Mouse (Mus musculus) C2C12 (cell line): ENCODE results near the gene Fam13a. TPM values are rescaled to one million over a fixed set of nuclear protein-coding genes. Genes with fewer than 3 reads are reported as not detected.

ENCODE experiments used
- H3K27me3 ChIP-seq: one replicate; pipeline ENCODE4 v1.6.1; 2011; ENCODE audit not compliant: control insufficient read depth, insufficient read depth, insufficient read length
- H3K36me3 ChIP-seq: one replicate; pipeline ENCODE4 v1.6.1; 2011; ENCODE audit not compliant: control insufficient read depth, insufficient read depth
- H3K4me3 ChIP-seq: one replicate; pipeline ENCODE4 v1.5.1; 2011; ENCODE audit warnings: mild to moderate bottlenecking, control low read depth; ENCODE audit not compliant: poor library complexity, insufficient read depth, severe bottlenecking
- H3K79me2 ChIP-seq: one replicate; pipeline ENCODE4 v1.6.1; 2011; ENCODE audit not compliant: control insufficient read depth, insufficient read depth
- H3K79me3 ChIP-seq: one replicate; pipeline ENCODE4 v1.6.1; 2011; ENCODE audit warnings: low read depth, control low read depth
- H3ac ChIP-seq: one replicate; pipeline ENCODE3; 2011; ENCODE audit warnings: low read depth; ENCODE audit not compliant: control insufficient read depth, insufficient read length
- CEBPB ChIP-seq: IDR thresholded peaks from one replicate; pipeline ENCODE4 v1.6.1; 2011; ENCODE audit warnings: low read depth, mild to moderate bottlenecking, control low read depth, moderate library complexity
- CTCF ChIP-seq: IDR thresholded peaks from one replicate; pipeline ENCODE4 v1.5.1; 2011; ENCODE audit not compliant: control insufficient read depth, insufficient read depth, insufficient read length
- FOSL1 ChIP-seq: IDR thresholded peaks from one replicate; pipeline ENCODE4 v1.8.0; 2011; ENCODE audit warnings: mild to moderate bottlenecking, low read length; ENCODE audit not compliant: poor library complexity, insufficient read depth, severe bottlenecking
- MAX ChIP-seq: IDR thresholded peaks from one replicate; pipeline ENCODE4 v1.6.1; 2011; ENCODE audit warnings: mild to moderate bottlenecking, control low read depth
- MYOD1 ChIP-seq: IDR thresholded peaks from one replicate; pipeline ENCODE4 v1.6.1; 2011; ENCODE audit warnings: low read depth; ENCODE audit not compliant: control insufficient read depth, insufficient read length
- MYOG ChIP-seq: IDR thresholded peaks from one replicate; pipeline ENCODE4 v1.6.1; 2011; ENCODE audit not compliant: control insufficient read depth, insufficient read length; ENCODE audit errors: extremely low read depth
- USF1 ChIP-seq: IDR thresholded peaks from one replicate; pipeline ENCODE4 v1.6.1; 2011; ENCODE audit warnings: low read depth, mild to moderate bottlenecking, control low read depth, moderate library complexity
- polyA plus RNA-seq: library from polyadenylated mRNA; unstranded; fragments of >200 nt; fragmentation: generic; extraction: Trizol; gene quantifications from one replicate; pipeline ENCODE4 v1.2.1, GENCODE M21; 2012; ENCODE audit warnings: missing spikeins

The Fam13a gene
- polyA plus RNA-seq, 1 experiment = 0.12 TPM

DNA sequence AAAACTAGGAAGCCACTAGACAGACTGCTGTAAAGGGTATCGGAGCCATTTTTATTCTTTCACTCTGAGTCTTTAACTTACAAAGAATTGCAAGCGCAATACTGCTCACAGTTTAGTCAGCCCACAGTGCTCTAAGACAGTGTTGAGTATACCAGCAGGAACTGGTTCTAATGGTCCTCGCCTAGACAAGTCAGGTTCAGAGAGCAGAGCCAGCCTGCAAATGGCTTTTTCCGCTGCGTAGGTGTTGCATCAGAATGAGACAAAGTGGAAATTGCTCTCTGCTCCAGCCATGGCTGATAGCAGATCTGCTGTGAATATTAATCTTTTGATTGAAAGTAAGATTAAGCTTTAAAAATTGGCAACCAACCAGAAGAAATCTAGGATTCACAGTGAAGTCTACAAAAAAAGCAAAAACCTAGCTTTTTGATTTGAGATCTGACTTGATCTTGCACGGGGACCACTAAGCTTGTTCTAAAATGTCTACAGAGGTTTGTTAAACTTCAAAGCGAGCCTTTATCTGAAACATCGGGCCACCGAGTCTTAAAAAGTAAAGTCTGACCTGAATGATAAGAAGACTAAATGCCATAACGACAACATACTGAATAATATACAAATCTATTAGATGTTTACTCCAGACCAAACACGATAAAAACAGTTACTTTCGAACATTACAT is 91.7 kb downstream of the Fam13a start:
- TF ChIP-seq MYOD1 = no peak
- no peak for TF ChIP-seq MYOG
- TF ChIP-seq MAX = no peak
- no peak for TF ChIP-seq FOSL1
- TF ChIP-seq CTCF = no peak
- no peak for TF ChIP-seq CEBPB
- TF ChIP-seq USF1 = no peak
- no peak overlapping the region for H3K4me3 ChIP-seq
- H3ac ChIP-seq = no peak overlapping the region
- no peaks in the 10 kb centered on the region for H3K79me2 ChIP-seq
- no peaks in the 10 kb centered on the region for H3K27me3 ChIP-seq
- no peaks in the 10 kb centered on the region for H3K36me3 ChIP-seq
- no peaks in the 10 kb centered on the region for H3K79me3 ChIP-seq

DNA sequence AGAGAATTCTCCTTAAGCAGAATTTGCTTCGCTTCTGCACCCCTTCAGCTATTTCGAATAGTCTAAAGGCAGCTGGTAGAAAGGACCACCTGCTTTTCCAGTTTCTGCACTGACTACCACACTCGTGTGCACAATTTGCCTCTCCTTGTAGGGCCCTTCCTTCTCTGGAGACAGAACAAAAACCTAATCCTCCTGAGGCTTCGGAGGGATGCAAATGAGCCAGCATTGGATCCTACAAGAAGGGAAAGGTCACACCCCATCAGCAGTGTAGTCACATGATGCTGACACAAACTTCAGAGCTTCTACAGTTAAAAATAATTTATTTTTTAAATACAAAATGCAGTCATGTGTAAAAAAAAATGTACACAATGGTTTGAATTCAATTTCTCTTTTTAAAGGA is 93.2 kb downstream of the Fam13a start:
- TF ChIP-seq CEBPB (no peak), MYOG (no peak), MYOD1 (no peak), FOSL1 (no peak)
- Histone ChIP-seq H3K79me2 (no peaks in the 10 kb centered on the region), H3ac (no peak overlapping the region), H3K36me3 (no peaks in the 10 kb centered on the region), H3K79me3 (no peaks in the 10 kb centered on the region), H3K4me3 (no peak overlapping the region), H3K27me3 (no peaks in the 10 kb centered on the region)

DNA sequence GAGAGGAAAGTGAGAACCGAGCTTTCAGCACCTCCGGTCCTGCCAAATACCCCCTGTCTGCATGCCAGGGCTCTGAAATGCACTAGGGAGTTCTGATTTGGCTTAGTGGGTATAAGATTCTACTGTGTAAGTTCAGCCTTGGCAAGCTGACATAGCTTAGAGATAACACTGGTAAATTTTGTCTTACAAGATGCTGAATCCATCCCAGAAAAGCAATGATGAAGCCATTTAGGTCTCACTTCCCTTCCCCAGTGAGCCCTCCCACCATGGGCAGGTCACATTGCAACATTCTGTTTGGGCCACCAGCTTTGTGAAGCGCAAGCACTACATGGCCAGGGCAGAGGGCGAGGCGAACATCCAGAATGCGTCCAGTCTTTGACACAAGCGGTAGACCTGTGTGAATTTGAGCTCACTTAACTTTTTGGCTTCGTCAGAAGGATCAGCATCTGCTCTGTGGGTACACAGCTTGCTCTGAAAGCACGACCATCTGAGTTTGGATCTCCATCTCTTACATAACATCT is 94.4 kb downstream of the Fam13a start:
- Histone ChIP-seq H3K79me3 (no peaks in the 10 kb centered on the region), H3ac (no peak overlapping the region), H3K36me3 (no peaks in the 10 kb centered on the region), H3K79me2 (no peaks in the 10 kb centered on the region), H3K4me3 (no peak overlapping the region), H3K27me3 (no peaks in the 10 kb centered on the region)
- no peak for TF ChIP-seq CTCF
- TF ChIP-seq USF1 = no peak
- TF ChIP-seq FOSL1 = no peak
- no peak for TF ChIP-seq MAX
- no peak for TF ChIP-seq MYOD1

DNA sequence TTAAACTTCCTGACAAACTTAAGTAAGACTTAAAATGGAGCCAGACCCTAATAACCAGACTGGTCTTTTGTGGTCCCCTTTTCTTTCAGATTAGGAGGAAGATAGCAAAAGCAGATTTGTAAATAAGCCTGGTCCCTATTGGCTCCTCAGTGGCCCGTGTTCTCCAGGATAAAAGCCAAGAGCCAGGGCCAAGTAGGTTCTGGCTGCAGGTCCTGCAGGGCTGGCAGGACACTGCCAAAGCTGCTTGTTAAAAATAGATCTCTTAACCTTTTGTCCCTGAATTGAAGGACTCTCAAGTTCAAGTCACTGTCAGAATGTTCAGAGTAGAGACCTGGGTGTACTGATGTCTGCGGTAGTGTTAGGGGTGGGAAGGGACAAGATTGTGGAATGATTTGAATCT is 96.5 kb downstream of the Fam13a start:
- H3K79me3 ChIP-seq = no peaks in the 10 kb centered on the region
- H3K79me2 ChIP-seq = no peaks in the 10 kb centered on the region
- H3K36me3 ChIP-seq = no peaks in the 10 kb centered on the region
- H3K27me3 ChIP-seq = no peaks in the 10 kb centered on the region
- no peak overlapping the region for H3K4me3 ChIP-seq
- H3ac ChIP-seq = no peak overlapping the region
- TF ChIP-seq FOSL1 = no peak
- TF ChIP-seq MYOG = no peak
- no peak for TF ChIP-seq CTCF
- TF ChIP-seq MAX = no peak
- TF ChIP-seq MYOD1 = no peak
- TF ChIP-seq CEBPB = no peak
- TF ChIP-seq USF1 = no peak

DNA sequence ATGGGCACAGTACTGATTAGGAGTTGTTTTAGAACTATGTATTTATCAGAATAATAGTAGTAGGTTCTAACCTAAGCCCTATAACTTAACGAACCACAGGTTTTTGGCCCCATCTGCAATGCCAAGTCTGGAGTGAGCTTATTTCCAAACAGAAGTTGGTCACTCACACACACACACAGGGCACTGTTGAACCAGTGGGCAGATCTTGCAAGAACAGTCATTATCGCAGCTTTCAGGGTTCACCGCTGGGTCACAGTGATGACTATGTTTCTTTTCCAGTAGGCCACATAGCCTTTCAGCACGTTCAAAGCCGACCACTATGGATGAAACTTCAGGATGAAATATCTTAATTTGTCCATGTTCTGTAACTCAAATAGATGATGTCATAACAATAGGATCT is 101.8 kb downstream of the Fam13a start:
- H3K79me3 ChIP-seq = no peaks in the 10 kb centered on the region
- TF ChIP-seq MYOD1 (no peak), FOSL1 (no peak), CEBPB (no peak), MYOG (no peak), MAX (no peak), USF1 (no peak), CTCF (no peak)
- no peak overlapping the region for H3K4me3 ChIP-seq

DNA sequence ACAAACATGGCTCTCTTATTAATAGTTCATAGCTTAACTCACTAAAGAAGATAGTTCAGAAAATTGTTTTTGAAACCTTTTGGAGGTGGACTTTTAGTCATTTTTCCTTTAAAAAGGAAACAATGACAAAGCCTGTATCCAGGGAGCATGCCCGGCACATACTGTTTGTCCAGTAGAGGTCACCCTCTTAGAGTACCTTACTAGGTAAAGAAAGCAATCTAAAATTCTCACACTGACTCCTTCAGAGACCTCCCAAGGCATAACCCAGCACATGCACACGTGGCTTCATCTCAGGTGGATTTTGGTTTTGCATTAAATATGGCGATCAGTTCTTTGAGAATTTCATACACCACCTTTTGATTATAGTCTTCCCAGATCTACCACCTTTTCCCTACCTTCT is 102.7 kb downstream of the Fam13a start:
- no peaks in the 10 kb centered on the region for H3K79me2 ChIP-seq
- H3K4me3 ChIP-seq = no peak overlapping the region
- no peak overlapping the region for H3ac ChIP-seq
- no peaks in the 10 kb centered on the region for H3K36me3 ChIP-seq
- TF ChIP-seq CEBPB = no peak
- no peak for TF ChIP-seq FOSL1
- TF ChIP-seq MAX = no peak
- TF ChIP-seq USF1 = no peak
- TF ChIP-seq MYOD1 = no peak
- TF ChIP-seq CTCF = no peak
- TF ChIP-seq MYOG = no peak
- H3K27me3 ChIP-seq = no peaks in the 10 kb centered on the region
- no peaks in the 10 kb centered on the region for H3K79me3 ChIP-seq

More for the DNA sequence above, 101.8 kb downstream of the Fam13a start:
- no peaks in the 10 kb centered on the region for H3K79me2 ChIP-seq
- no peaks in the 10 kb centered on the region for H3K36me3 ChIP-seq
- no peaks in the 10 kb centered on the region for H3K27me3 ChIP-seq
- no peak overlapping the region for H3ac ChIP-seq
